ENCODE assay signal across 8 mouse cellular contexts in the genomic region with DNA sequence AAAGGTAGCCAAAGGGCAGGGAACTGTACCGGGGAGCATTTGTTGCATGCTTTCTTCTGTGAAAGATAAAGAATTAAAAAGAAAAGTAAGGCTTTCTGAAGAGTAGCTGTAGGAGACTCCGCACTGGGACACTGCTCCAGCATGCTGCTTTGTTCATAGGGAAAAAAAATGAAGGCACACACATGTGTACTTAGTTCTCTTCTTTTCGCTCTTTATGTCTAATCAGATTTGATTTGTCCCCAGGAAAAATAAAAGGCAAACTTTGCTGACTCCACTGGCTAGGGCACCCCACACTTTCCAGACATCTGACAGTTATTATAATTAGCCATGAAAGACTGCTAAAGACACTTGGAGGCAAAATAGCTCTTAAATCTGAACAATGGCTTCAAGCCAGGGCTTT.
A peak's percentile ranks its signal among the peaks of the same experiment; 100 is the strongest.
DNase-seq lines count a peak whose midpoint lies in the region; ATAC-seq and TF ChIP-seq lines count a peak whose summit lies in the region.

No protein-coding gene starts in this region.

- no peak for TF ChIP-seq POLR2A in brain, embryonic 14.5 days (IDR thresholded peaks at IDR 0.05; ENCODE audit: borderline replicate concordance, extremely low read depth, insufficient read depth, insufficient read length, poor library complexity, severe bottlenecking)

- 0 out of 2 replicates have a peak, but pooled peaks cover 6% of the 10 kb centered on the region for H3K36me3 ChIP-seq in heart, embryonic 14.5 days (ENCODE audit: control insufficient read depth, insufficient read depth, low read length)
- no peaks in the 10 kb centered on the region for H3K36me3 ChIP-seq in heart, embryonic 15.5 days
- no peaks in the 10 kb centered on the region for H3K36me3 ChIP-seq in liver, embryonic 14.5 days (replicated peaks; ENCODE audit: control insufficient read depth, insufficient read depth, low read depth)

- ATAC-seq in heart, embryonic 14.5 days (ENCODE audit: insufficient number of reproducible peaks, insufficient read depth, low FRiP score, low read depth) = no peak
- ATAC-seq in heart, embryonic 15.5 days (replicated peaks; ENCODE audit: insufficient number of reproducible peaks, insufficient read depth, low FRiP score, low read depth) = no peak
- ATAC-seq in liver, embryonic 14.5 days (ENCODE audit: insufficient read depth) = peak; percentile 53; the same call in 1 of the 2 replicates

- TF ChIP-seq CTCF in brain, embryonic 14.5 days (IDR thresholded peaks at IDR 0.05; ENCODE audit: borderline replicate concordance, extremely low read depth, insufficient read depth, insufficient read length) = no peak
- TF ChIP-seq CTCF in liver, embryonic 14.5 days (IDR thresholded peaks at IDR 0.05; ENCODE audit: low read depth) = no peak

- no peak for DNase-seq in heart, postnatal 10 days
- peak; percentile 73 for DNase-seq in brain, embryonic 14.5 days (ENCODE audit: low read depth)
- DNase-seq in liver, embryonic 14.5 days (ENCODE audit: low read depth in 3 of 3, low spot score in 3 of 3) = no peak
- DNase-seq in retina, embryonic 14.5 days (ENCODE audit: low spot score) = peak; percentile 65
- DNase-seq in T-cell, adult 2 months (ENCODE audit: low spot score) = no peak
- DNase-seq in gastrocnemius, postnatal 25 days = no peak

- peaks cover 0 to 15% of the 10 kb centered on the region in 2 experiments; a peak in 2 of 4 replicates for H3K4me1 ChIP-seq in heart, embryonic 14.5 days (ENCODE audit: control insufficient read depth in 2 of 2, insufficient read depth in 2 of 2, low read length in 2 of 2)
- H3K4me1 ChIP-seq in heart, embryonic 15.5 days (replicated peaks) = peaks cover 13% of the 10 kb centered on the region
- peaks cover 1 to 2% of the 10 kb centered on the region in 2 experiments; a peak in 2 of 4 replicates for H3K4me1 ChIP-seq in liver, embryonic 14.5 days (replicated peaks; ENCODE audit: control insufficient read depth in 2 of 2, insufficient read depth in 2 of 2, low read length in 1 of 2)

- no peak for TF ChIP-seq EP300 in liver, embryonic 14.5 days (IDR thresholded peaks at IDR 0.05; ENCODE audit: low read depth)

- WGBS in heart, embryonic 14.5 days = 5% methylated on average over 3 of the region's 3 CpGs
- WGBS in heart, embryonic 15.5 days = 1% methylated on average over 3 of the region's 3 CpGs
- WGBS in liver, embryonic 14.5 days (ENCODE audit: insufficient replicate concordance) = under 1% methylated on average over 3 of the region's 3 CpGs

- intact Hi-C loops in heart, postnatal 10 days (cut with DNase I) = loop anchor here (10.0 kb wide), 2 partner anchors 304 to 564 kb away; no protein-coding TSS in a partner anchor

- H3K9ac ChIP-seq in heart, embryonic 14.5 days (ENCODE audit: low read length) = peak overlapping the region; percentile 97
- peak overlapping the region; percentile 77 for H3K9ac ChIP-seq in heart, embryonic 15.5 days
- H3K9ac ChIP-seq in liver, embryonic 14.5 days (replicated peaks) = peak overlapping the region; percentile 72

- H3K4me3 ChIP-seq in heart, embryonic 14.5 days (ENCODE audit: control insufficient read depth in 1 of 2, insufficient read depth in 1 of 2, low read depth in 1 of 2, low read length in 2 of 2) = peak overlapping the region; percentile 76 to 84
- peak overlapping the region; percentile 72 for H3K4me3 ChIP-seq in heart, embryonic 15.5 days
- H3K4me3 ChIP-seq in liver, embryonic 14.5 days (ENCODE audit: insufficient read depth in 1 of 2, low read depth in 2 of 2, low read length in 2 of 2) = peak overlapping the region; percentile 64 to 96

- H3K9me3 ChIP-seq in heart, embryonic 14.5 days (ENCODE audit: control insufficient read depth, low read length) = no peaks in the 10 kb centered on the region
- no peaks in the 10 kb centered on the region for H3K9me3 ChIP-seq in heart, embryonic 15.5 days (replicated peaks)
- no peaks in the 10 kb centered on the region for H3K9me3 ChIP-seq in liver, embryonic 14.5 days (ENCODE audit: control insufficient read depth, low read length)

- peak overlapping the region; percentile 94 to 98 for H3K27ac ChIP-seq in heart, embryonic 14.5 days (replicated peaks in 1 of 2; ENCODE audit: control insufficient read depth in 1 of 2, insufficient read depth in 1 of 2, low read depth in 2 of 2, low read length in 2 of 2)
- peak overlapping the region; percentile 94 for H3K27ac ChIP-seq in heart, embryonic 15.5 days
- peak overlapping the region; percentile 69 for H3K27ac ChIP-seq in liver, embryonic 14.5 days

- no peaks in the 10 kb centered on the region for H3K27me3 ChIP-seq in heart, embryonic 14.5 days (ENCODE audit: control insufficient read depth, insufficient read depth, low read length)
- H3K27me3 ChIP-seq in heart, embryonic 15.5 days = no peaks in the 10 kb centered on the region
- H3K27me3 ChIP-seq in liver, embryonic 14.5 days (ENCODE audit: control insufficient read depth, insufficient read depth, low read length) = no peaks in the 10 kb centered on the region

- peak overlapping the region; percentile 72 for H3K4me2 ChIP-seq in heart, embryonic 14.5 days (ENCODE audit: low read length)
- H3K4me2 ChIP-seq in heart, embryonic 15.5 days = peak overlapping the region; percentile 72
- H3K4me2 ChIP-seq in liver, embryonic 14.5 days (ENCODE audit: low read depth) = peak overlapping the region; percentile 85

Comparison
In these comparisons a context has a peak if more than half of its experiments do, and no peak if none do; other contexts are left out.
1. DNase-seq: peak in brain, embryonic 14.5 days (single experiment) and retina, embryonic 14.5 days (single experiment); none in heart, postnatal 10 days (0 of 2), liver, embryonic 14.5 days (0 of 3), T-cell, adult 2 months (single experiment) and gastrocnemius, postnatal 25 days (single experiment).
2. Peak in every context shown above with its lines, with median percentiles within 50 percentile points of each other: H3K27ac ChIP-seq, H3K4me2 ChIP-seq, H3K4me3 ChIP-seq and H3K9ac ChIP-seq.